Mouse (Mus musculus): ENCODE measurements around the gene Slc9a9.

Slc9a9 gene

DNA sequence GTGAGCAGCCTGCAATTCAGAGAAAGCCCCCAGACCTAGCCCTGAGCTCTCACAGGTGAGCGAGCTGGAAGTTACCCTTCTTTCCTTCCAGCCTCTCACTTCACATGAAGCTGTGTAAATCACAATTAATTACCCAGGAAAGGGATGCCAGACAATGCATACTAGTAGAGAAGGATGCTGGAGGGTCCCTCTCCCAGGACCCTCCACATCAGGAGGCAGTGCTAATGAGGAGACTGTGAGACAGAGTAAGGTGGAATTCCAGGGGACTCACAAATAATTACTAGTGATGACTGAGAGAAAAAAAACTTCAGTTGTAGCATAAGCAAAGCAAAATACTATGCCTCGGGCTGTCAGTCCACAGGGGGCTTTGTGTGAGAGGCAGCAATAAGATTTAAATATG lies 492.0 kb downstream of the Slc9a9 start:
- no peak for DNase-seq

DNA sequence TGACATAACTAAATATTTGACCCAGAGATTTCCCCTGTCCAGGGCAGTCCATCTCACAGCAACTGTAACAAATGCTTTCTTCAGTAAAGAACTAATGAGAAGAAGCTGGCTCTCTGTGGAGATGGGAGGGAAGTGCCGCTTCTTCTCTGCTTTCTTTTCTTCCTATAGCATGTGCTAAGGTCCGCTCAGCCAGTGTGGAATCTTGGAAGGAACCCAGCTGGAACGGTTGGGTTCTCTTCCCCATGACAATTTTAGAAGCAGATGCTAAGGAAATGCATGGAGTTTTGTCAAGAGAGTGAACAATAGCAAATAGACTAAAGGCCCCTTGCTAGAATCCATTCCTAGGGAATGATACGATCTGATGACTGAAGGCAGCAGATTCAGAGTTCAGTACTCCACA lies 496.5 kb downstream of the Slc9a9 start:
- no peak for DNase-seq

DNA sequence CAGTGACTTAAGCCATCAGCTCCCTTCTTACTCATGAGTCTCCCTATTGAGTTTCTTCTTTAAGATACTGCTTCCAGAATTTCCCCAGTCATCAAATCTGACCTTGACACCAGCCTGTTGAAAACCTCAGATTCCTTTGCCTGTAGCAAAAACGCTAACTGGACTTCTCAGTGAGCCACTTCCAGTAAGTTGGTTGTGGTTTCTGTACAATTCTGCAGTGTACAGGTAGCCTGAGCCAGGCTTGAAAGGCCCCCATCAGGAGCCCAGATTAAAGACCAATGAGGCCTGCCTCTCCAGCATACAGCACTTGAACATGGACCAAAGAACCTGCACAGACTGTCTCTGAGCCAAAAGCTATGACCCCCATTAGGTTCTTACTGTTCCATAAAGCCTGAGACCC lies 498.1 kb downstream of the Slc9a9 start:
- no peak for DNase-seq

DNA sequence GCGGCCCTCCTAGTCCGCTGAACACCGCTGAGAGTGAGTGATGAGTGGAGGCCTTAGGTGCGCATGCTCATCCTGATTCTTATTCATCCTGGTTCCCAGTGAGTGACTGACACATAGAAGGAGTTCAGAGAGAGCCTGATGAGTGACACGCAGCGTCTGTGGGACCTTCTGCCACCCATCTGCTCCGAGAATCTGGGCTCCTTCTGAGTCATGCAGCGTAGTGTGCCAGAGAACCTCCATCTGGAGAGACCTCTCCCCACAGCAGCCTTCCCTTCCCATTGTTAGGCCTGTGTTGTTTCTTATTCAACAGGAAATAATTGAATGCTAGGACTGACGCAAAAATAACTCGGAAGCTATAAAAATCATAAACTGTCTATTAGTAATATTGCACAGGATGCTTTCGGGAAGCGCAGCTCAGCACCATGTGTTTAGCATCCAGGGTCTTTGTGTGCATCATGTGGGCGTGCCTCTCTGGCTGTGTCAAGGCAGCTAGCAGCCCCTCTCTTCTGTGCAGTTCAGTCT lies 498.8 kb downstream of the Slc9a9 start:
- DNase-seq: no peak

DNA sequence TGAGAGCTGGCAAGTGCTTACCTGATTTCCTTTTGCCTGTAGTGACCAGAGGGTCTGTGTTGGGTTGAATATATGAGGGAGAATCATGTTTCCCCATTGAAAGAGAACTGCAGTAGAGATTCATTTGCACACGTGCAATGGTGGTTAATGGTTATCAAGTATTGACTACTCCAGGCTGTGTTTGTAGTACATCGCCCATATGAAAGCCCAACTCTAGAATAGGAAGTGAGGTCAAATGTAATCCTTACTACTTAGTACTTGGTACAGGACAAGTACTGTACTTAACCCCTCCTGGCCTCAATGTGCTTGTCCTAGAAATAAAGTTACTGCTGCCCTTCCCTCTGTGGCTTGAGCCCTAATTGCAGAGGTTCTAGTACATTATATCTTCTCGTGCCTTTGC lies 508.5 kb downstream of the Slc9a9 start:
- DNase-seq: no peak

DNA sequence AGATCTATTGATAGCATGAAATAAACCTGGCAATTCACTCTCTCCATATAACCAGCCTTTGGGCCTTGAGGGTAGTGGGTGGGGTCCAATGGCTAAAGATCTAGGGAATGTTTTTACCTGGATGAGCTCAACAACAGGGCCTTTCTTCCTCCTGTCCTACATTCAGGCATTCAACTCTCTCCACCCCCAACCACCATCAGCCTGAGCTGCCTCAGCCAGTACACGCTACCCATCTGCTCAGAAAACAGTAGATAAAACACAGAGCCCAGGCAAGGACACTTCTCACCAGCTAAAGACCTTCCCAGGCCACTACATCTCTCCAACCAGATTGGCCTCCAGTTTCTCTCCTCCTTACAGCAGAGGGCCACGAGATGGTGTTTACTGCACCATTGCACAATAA lies 510.3 kb downstream of the Slc9a9 start:
- no peak for DNase-seq

DNA sequence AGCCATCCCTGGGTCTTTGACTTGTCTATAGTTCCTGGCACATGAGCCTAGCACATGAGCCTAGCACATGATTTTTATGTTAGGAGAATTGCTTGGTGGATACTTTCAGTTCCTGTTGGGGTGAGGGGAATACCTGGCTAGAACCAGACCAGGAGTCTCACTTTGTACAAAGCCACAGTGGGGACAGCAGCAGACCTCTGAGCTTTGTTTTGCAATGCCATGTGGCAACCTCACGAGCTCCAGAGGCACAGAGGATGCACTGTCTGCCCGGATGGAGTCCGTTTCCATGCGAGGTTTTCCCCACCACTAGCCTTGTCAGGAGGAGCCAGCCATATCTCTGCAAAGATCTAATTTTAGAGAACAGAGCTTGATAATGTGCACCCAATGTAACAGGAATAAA lies 510.9 kb downstream of the Slc9a9 start:
- DNase-seq: no peak

DNA sequence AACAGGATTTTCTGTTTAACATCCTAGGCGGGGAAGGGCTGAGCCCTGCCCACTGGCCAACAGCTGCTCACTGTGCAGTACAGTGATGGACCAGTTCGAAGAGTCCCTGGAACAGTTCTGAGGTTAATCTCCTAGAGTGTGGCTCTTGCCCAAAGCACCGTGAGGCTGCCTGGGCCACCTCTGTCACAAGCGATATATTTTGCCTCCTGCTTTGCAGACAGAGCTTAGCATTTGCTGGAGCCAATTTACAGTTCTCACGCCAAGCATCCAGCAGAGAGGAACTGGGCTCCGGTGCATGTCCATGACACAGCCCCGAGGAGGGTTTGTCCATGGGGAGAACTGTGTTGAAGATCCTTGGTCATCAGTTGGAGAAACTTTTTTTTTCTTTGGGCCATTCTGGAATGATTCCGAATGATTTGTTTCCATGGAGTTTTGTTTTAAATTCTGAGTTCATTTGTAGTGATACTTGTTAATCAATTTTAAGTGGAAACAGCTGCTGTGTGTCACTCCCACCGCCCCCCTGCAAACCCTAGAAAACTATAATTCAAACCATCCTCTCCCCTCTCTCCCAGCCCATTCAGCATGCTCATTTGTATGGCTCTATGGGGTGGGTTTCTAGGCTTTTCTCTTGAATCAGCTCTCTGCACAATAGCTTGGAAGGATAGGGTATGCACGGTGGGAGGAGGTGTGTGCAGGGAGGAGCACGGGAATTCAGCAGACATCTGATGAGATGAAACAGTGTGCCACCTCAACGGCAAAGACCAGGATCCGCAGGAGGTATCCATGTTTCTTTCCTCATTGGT lies 511.7 kb downstream of the Slc9a9 start:
- DNase-seq: no peak

DNA sequence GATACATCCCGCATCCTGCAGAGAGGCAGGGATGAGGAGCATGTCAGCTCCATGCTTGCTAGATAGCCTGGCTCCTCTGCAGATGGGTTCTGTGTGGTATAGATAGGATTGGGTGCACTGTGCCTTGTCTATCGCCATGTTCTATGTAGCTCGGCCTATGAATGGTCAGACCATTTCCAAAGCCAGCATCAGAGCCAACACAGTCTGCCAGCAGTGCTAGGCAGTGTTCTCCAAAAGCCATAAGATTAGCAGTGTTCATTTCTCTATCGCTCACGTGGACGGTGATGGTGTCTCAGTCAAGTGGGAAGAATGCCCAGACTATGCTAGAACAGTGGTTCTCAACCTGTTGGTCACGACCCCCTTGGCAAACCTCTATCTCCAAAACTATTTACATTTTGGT lies 512.6 kb downstream of the Slc9a9 start:
- no peak for DNase-seq

DNA sequence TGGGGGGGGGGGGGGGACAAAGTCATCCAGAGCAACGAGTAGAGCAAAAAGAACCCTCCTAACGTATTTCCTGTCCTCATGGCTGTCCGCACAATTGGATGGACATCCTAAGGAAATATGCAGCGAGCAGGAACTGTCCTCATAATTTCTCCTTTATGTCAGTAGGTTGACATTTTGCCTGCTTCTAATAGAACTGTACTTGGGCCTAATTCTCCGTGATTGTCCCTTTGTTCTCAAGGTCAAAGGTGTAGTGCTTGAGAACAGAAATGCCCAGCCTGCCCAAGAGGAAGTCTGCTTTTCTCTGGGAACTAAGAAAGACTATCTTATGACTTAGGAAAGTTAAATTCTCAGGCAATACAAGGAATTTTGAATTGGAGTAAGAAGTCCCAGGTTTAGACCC lies 514.7 kb downstream of the Slc9a9 start:
- no peak for DNase-seq

DNA sequence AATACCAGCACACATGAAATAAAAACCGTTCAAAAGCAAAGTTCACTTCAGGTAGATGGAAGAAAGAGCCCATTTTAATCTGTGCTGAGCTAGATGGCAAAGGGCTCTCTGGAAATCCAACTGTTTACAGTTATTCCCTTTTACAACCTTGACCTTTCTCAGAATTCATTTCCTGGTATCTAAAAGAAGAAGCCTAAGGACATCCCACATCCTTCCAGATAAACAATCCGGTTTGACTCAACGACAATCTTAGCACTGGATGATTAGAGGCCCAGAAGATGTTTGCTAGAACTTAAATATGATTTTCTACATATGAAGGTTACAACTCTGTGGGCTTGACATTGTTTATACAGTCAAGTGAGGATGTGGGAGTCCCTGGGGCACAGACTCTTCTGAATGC lies 516.1 kb downstream of the Slc9a9 start:
- no peak for DNase-seq

DNA sequence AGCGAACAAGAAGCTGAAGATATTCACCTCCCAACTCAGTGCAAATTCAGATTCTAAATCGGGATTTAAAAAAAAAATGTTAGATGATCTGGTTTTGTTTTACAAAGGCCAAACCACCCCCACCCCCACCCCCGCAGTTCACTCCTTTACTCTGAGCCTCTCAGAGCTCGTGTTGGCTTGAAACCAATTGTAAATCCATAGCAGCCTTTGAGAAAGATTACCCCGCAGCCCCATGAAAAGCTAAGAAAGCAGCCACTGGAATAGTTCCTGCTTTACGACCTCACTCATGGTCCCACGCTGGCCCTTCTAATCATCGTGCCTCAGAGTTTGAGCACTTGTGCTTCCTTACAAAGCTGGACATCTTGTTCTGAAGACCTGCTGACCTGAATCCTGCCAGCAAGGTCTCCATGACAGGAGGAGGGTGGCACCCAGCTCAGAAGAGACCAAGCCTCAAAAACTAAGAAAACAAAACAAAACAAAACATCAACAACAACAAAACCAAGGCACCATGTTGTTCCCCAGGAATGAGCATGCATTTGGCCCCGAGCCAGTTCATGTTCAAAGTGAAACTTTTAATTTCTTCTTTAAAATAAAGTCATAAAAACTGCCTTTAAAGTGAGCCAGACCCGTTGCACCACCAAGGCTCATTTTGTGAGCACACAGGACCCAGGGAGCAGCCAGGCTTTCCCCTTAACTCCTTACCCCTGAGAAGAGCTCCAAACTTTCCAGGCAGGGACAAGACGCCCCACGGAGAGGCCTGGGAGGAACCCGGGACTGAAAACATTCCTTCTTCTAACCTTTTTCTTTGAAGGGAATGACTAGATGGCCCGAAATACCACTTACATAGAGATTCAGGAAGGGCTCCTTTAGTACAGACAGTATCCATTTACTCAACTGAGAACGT lies 516.9 kb downstream of the Slc9a9 start:
- DNase-seq: peak; percentile 41 to 43

DNA sequence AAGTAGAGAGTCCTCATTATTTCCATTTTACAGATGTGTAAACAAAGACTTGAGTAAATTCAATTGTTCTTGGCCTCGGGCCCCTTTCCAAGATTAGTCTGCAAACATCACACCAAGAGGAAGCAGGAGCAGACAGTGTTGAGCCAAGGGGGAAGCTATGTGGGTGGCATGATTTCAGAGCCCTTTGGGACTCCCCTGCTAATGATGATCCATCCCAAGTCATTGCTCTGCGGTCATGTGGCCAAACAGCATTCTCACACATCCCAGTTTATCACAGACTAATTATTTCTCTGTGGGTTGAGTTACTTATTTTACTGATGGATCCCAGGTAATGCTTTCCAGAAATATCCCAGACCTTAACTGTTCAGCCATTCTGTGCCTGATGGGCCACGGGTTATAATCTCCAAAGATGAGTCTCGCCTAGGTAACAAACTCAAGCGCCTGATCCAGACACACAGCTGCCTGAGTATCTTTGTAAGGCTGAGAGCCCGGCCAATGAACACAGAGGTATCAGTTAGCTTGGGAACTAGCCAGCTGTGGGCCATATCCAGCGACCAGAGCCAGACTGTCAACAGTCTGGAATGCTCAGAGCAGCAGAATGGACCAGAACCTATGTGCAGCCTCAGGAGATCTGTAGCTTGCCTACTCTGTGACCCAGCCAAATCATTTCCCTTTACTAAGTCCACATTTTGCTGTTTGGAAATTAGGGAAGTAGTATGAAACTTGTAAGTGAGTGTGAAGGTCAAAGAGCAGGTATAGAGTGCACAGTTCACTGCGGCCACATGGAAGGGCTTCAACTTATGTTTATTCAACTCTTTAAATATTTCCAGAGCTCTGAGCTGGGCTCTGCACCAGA lies 518.9 kb downstream of the Slc9a9 start:
- no peak for DNase-seq

DNA sequence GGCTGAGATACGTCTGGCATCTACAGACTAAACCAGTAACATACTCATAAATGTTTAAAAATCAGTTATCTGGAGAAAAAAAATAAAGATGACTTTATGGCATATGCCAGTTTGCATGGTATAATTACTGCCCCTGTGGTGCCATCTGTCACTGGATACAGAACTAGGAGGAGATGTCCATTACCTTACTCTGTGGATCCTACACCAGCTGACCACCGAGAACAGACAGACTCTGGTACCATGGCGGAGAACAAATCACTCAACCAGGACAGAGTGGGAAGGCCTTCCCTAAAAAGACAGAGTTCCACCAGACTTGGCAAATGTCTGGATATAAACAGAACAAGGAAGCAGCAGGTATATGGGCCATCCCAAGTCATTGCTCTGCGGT lies 519.5 kb downstream of the Slc9a9 start:
- DNase-seq: no peak

DNA sequence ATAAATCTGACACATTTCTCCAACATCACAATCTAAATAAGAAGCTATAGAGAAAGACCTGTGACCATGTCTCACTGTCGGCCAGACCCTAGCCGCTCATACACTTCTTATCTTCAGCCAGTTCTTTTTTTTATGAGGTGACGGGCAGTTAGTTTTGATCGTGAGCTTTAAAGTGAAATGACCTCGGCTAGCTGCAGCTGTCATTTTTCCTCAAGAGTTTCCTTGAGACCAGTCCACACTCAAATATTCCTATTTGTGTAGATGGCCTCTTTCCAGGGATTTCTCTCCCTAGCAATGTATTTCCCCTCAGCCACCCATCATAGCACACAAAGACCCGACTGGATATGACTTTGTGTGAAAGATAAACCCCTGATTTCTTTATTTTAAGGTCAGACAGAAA lies 521.7 kb downstream of the Slc9a9 start:
- no peak for DNase-seq

DNA sequence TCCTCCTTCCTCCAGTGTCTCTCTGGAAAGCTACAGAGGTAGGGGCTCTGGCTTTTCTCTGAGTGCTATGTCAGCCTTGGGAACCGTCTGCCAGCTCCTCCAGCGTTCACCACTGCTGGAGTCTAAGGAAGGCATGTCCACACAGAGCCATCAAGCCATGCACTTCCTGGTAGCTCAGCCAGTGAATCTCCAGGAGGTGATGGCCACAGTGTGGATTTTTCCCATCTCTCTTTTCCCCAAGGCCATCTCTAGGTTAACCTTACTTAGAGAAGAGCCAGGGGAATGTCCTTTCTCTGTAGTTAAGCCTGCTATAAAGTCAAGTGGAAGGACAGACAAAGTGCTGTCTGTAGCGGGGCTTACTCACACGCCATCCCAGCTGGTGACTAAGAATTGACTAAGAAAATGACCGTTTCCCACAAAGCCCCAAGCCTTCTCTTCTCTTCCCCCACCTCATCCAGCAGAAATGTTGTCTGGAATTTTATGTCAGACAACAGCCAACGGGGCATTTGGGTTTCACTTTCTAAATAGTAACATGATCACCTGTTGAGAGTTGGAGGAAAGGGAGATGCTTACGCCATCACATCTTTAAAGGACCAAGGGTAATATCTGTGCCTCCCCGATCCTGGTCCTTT lies 523.3 kb downstream of the Slc9a9 start:
- no peak for DNase-seq

DNA sequence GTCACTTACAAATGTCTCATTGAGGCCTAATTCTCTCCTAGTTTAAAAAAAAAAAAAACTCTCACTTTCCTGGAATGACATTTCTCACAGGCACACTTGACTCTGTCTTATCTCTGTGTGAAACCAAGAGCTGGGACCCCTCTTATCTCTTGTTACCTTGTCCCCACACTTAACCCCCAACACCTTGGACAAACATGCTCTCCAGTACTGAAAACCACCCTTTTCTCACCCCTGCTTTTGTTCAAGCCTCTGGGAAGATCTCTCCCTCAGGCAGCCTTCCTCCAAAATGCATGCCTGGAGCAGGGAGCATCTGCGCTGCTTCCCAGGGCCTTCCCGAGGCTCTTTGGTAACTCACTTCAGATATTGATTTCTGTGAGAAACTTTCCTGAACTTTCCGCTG lies 524.0 kb downstream of the Slc9a9 start:
- no peak for DNase-seq

DNA sequence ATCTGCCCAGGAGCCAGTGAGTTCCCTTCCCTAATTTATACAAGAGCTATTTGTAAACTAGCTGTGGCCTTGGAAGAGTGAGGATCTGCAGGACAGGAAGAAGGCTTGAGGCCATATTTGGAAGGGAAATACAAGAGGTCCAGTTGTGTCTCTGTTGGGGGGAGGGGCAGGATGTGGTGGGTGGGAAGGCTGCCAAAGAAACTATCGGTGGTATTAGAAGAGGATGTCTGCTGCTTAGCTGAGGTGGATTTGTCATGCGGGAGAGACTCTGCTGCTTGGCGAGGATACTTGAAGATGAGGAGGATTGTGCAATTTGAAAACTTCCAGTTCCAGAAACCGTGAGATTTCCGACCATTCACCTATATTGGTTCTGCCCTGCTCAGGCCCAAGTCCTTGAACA lies 524.4 kb downstream of the Slc9a9 start:
- DNase-seq: peak; percentile 67 to 79

DNA sequence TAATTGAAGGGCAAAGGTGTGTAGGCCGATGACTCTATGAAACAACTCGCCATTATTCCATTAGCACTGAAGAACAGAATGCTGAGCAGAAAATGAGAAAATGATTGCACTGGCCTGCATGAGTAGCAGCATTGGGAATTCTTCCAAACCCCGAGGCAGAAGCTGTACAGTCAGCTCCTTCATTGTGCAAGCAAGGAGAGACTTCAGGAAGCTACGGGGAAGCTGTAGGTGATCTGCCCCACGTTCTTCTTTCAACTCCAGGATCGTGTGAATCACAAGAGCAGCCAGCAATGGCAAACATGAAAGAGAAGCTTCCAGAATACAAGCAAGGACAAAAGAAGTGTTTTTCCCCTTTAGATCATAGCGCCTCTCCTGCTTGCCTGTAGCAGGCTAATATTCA lies 538.0 kb downstream of the Slc9a9 start:
- no peak for DNase-seq

DNA sequence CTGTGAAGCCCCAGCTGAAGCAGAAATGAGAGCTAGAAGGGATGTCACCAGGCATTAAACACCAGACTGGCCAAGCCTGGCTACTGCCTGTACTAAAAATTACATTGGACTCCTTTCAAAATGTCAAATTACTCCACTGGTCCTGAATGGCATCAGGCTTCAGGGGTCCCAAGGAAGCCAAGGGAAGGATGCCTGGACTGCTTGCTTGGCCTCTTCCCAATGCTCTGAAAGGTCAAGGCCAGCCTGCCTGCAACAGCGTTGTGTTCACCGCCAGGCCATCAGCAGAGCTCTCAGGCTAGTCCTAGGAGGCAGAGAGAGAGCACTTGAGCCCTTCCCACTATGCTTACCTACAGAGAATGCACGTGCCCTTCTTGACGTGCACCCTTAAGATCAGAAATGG lies 539.0 kb downstream of the Slc9a9 start:
- DNase-seq: no peak

DNA sequence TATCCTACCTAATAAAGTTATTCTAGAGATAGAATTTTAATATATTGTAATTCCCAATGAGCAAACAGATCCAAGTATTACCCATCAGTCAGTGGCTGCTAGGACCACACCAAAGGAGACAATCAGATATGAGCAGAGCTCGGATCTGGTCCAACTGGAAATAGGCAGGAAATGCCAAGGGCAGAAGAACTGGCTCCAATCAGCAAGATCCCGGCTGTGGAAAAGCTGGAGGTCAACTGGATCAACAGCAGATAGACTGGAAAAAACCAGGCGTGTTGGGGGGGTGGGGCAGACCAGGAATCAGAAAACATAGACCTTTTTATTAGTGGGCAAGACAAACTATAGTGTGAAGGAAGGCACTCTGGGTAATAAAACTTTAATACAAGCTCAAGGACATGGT lies 550.3 kb downstream of the Slc9a9 start:
- peak; percentile 21 to 24 for DNase-seq

DNA sequence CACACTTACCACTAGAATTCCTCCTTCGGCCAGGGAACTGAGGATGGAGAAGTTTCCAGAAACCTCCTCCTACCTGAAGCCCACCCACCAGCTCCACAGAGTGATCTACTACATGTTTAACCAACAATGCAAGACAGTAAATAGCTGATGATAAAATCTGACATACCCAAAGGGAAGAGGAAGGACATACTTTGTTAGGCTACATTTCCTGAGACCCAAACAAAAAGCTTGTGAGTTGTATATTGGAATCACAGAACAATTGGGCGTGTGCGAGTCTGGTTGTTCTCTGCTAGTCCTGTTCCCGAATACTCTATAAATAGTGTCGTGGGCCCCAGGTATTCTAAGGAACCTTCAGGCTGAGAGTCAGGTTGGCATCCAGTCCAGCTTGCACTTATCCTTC lies 551.6 kb downstream of the Slc9a9 start:
- no peak for DNase-seq

DNA sequence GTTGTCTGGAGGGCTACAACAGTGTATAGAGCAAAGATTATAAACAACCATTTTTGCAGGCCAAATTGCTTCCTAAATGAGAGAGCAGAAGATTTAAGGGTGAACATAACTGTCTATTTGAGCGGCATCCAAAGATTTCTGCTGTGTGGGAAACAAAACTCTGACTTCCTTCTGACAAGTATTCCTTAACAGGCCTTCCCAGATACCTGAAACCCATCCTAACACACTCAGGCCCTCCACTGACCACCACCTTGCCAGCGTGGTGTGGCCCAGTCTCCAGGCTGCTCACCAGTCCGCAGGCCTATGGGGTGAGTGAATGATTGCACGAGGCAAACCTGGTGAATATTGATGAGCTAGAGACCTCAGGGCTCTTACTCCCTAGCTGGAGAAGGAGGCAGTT lies 557.3 kb downstream of the Slc9a9 start:
- DNase-seq: no peak
